19 mouse cellular contexts compared by ENCODE assay signal in genomic region chr8:53941144-53941543, GRCm38 (mm10).
DNase-seq lines count a peak whose midpoint lies in the region; ATAC-seq and TF ChIP-seq lines count a peak whose summit lies in the region.
"Had no signal": no experiment of that assay in that cellular context is flagged by ENCODE, and none has a peak within 500 bp of the region (broad histone marks: within the 10 kb centered on the region; RNA-seq: fewer than 3 reads in every experiment).

No protein-coding gene starts in this region.

- no peaks in the 10 kb centered on the region for H3K4me1 ChIP-seq in forebrain, embryonic 11.5 days (replicated peaks; ENCODE audit: control insufficient read depth, insufficient read depth, low read length)
- H3K4me1 ChIP-seq in forebrain, postnatal 0 days (ENCODE audit: insufficient read depth), result no peaks in the 10 kb centered on the region
- H3K4me1 ChIP-seq in forebrain, embryonic 13.5 days, result peaks cover 9% of the 10 kb centered on the region; the same call in 1 of the 2 replicates
- no peaks in the 10 kb centered on the region for H3K4me1 ChIP-seq in midbrain, postnatal 0 days (ENCODE audit: insufficient read depth, low read length)
- H3K4me1 ChIP-seq: embryonic facial prominence, embryonic 13.5 days; embryonic facial prominence, embryonic 15.5 days had no signal

- H3K27ac ChIP-seq in forebrain, embryonic 11.5 days (ENCODE audit: low read depth, low read length), result no peak overlapping the region
- H3K27ac ChIP-seq in forebrain, postnatal 0 days (ENCODE audit: low read depth, low read length), result no peak overlapping the region
- no peak overlapping the region for H3K27ac ChIP-seq in forebrain, embryonic 13.5 days
- H3K27ac ChIP-seq in midbrain, postnatal 0 days (ENCODE audit: low read depth, low read length), result no peak overlapping the region
- H3K27ac ChIP-seq: embryonic facial prominence, embryonic 13.5 days; embryonic facial prominence, embryonic 15.5 days had no signal

- 11% methylated on average over 2 of the region's 2 CpGs for WGBS in forebrain, embryonic 11.5 days
- 16% methylated on average over 2 of the region's 2 CpGs for WGBS in forebrain, postnatal 0 days
- WGBS in forebrain, embryonic 13.5 days, result 6% methylated on average over 2 of the region's 2 CpGs
- 47% methylated on average over 2 of the region's 2 CpGs for WGBS in midbrain, postnatal 0 days

- H3K4me2 ChIP-seq in forebrain, embryonic 11.5 days (ENCODE audit: low read depth, low read length, severe bottlenecking), result no peak overlapping the region
- H3K4me2 ChIP-seq in forebrain, postnatal 0 days (ENCODE audit: low read depth), result no peak overlapping the region
- no peak overlapping the region for H3K4me2 ChIP-seq in forebrain, embryonic 13.5 days
- no peak overlapping the region for H3K4me2 ChIP-seq in midbrain, postnatal 0 days (ENCODE audit: low read depth, low read length, poor library complexity, severe bottlenecking)
- H3K4me2 ChIP-seq: embryonic facial prominence, embryonic 13.5 days; embryonic facial prominence, embryonic 15.5 days had no signal

- no peak overlapping the region for H3K9ac ChIP-seq in forebrain, embryonic 11.5 days (ENCODE audit: low read length)
- H3K9ac ChIP-seq in forebrain, postnatal 0 days, result no peak overlapping the region
- no peak overlapping the region for H3K9ac ChIP-seq in forebrain, embryonic 13.5 days
- no peak overlapping the region for H3K9ac ChIP-seq in midbrain, postnatal 0 days (replicated peaks; ENCODE audit: low read length, poor library complexity, severe bottlenecking)
- H3K9ac ChIP-seq: embryonic facial prominence, embryonic 13.5 days; embryonic facial prominence, embryonic 15.5 days had no signal

- no peaks in the 10 kb centered on the region for H3K36me3 ChIP-seq in forebrain, embryonic 11.5 days (ENCODE audit: control insufficient read depth, insufficient read depth, low read length)
- H3K36me3 ChIP-seq in forebrain, postnatal 0 days (ENCODE audit: insufficient read depth), result no peaks in the 10 kb centered on the region
- no peaks in the 10 kb centered on the region for H3K36me3 ChIP-seq in forebrain, embryonic 13.5 days (ENCODE audit: poor library complexity, severe bottlenecking)
- no peaks in the 10 kb centered on the region for H3K36me3 ChIP-seq in midbrain, postnatal 0 days (ENCODE audit: insufficient read depth, low read length)
- H3K36me3 ChIP-seq: embryonic facial prominence, embryonic 13.5 days; embryonic facial prominence, embryonic 15.5 days had no signal

- no peaks in the 10 kb centered on the region for H3K9me3 ChIP-seq in forebrain, embryonic 11.5 days (ENCODE audit: control insufficient read depth, low read length)
- no peaks in the 10 kb centered on the region for H3K9me3 ChIP-seq in forebrain, postnatal 0 days (ENCODE audit: low read length)
- H3K9me3 ChIP-seq in forebrain, embryonic 13.5 days (replicated peaks), result no peaks in the 10 kb centered on the region
- H3K9me3 ChIP-seq in midbrain, postnatal 0 days (ENCODE audit: low read length), result no peaks in the 10 kb centered on the region
- H3K9me3 ChIP-seq: embryonic facial prominence, embryonic 13.5 days; embryonic facial prominence, embryonic 15.5 days had no signal

- no peak overlapping the region for H3K4me3 ChIP-seq in forebrain, embryonic 11.5 days (ENCODE audit: low read depth, low read length)
- H3K4me3 ChIP-seq in forebrain, postnatal 0 days (ENCODE audit: low read depth, low read length), result no peak overlapping the region
- H3K4me3 ChIP-seq in forebrain, embryonic 13.5 days, result no peak overlapping the region
- no peak overlapping the region for H3K4me3 ChIP-seq in midbrain, postnatal 0 days (ENCODE audit: low read depth, low read length)
- H3K4me3 ChIP-seq: embryonic facial prominence, embryonic 13.5 days; embryonic facial prominence, embryonic 15.5 days; erythroblast, embryonic 14.5 days had no signal

- TF ChIP-seq CTCF in forebrain, postnatal 0 days (IDR thresholded peaks at IDR 0.05; ENCODE audit: low read depth), result no peak
- TF ChIP-seq CTCF in brain, embryonic 14.5 days (IDR thresholded peaks at IDR 0.05; ENCODE audit: borderline replicate concordance, extremely low read depth, insufficient read depth, insufficient read length), result no peak
- TF ChIP-seq CTCF in midbrain, postnatal 0 days (IDR thresholded peaks at IDR 0.05), result no peak

- no peak for DNase-seq in forebrain, embryonic 11.5 days (ENCODE audit: low spot score)
- DNase-seq in forebrain, postnatal 0 days, result no peak
- DNase-seq in brain, embryonic 14.5 days (ENCODE audit: low read depth), result peak; percentile 82
- no peak for DNase-seq in gastrocnemius, adult 18-20 months (ENCODE audit: low spot score)
- DNase-seq in midbrain, postnatal 0 days (ENCODE audit: low spot score), result no peak
- DNase-seq: adrenal gland, adult 2 months; adrenal gland, postnatal 10 days; adrenal gland, postnatal 25 days; cerebellum, adult 11 months; cerebellum, adult 18-20 months; cerebellum, adult 8-10 months; cerebellum, adult 9-11 months; cerebellum, postnatal 14 days; cerebellum, postnatal 36 days; embryo, embryonic 11 days had no signal

- H3K27me3 ChIP-seq in forebrain, embryonic 11.5 days (ENCODE audit: control insufficient read depth, insufficient read depth, low read length), result no peaks in the 10 kb centered on the region
- H3K27me3 ChIP-seq in forebrain, postnatal 0 days (ENCODE audit: insufficient read depth, low read length), result no peaks in the 10 kb centered on the region
- no peaks in the 10 kb centered on the region for H3K27me3 ChIP-seq in forebrain, embryonic 13.5 days
- no peaks in the 10 kb centered on the region for H3K27me3 ChIP-seq in midbrain, postnatal 0 days (ENCODE audit: insufficient read depth, low read length)
- H3K27me3 ChIP-seq: embryonic facial prominence, embryonic 13.5 days; embryonic facial prominence, embryonic 15.5 days had no signal

- TF ChIP-seq POLR2A in brain, embryonic 14.5 days (IDR thresholded peaks at IDR 0.05; ENCODE audit: borderline replicate concordance, extremely low read depth, insufficient read depth, insufficient read length, poor library complexity, severe bottlenecking), result no peak

- peak; percentile 73 for ATAC-seq in forebrain, embryonic 11.5 days (replicated peaks; ENCODE audit: low FRiP score)
- ATAC-seq in forebrain, postnatal 0 days, result no peak
- ATAC-seq in forebrain, embryonic 13.5 days, result peak; percentile 41; the same call in 1 of the 2 replicates
- no peak for ATAC-seq in midbrain, postnatal 0 days (ENCODE audit: low FRiP score)

Comparison
In these comparisons a context has a peak if more than half of its experiments do, and no peak if none do; other contexts are left out.
1. ATAC-seq: peak in forebrain, embryonic 11.5 days (single experiment) and forebrain, embryonic 13.5 days (single experiment); none in forebrain, postnatal 0 days (single experiment) and midbrain, postnatal 0 days (single experiment).